Mouse (Mus musculus): Measurements from ENCODE around the gene Thra. TPM values are rescaled to one million over a fixed set of nuclear protein-coding genes. Genes with fewer than 3 reads are reported as not detected.
"Not testable (repeated sequence)": the region's sequence is repeated elsewhere in the genome, so short reads cannot be mapped to it uniquely, and the experiment has no call there.

Gene Thra
- polyA plus RNA-seq, 1 experiment from 2014 or later: 59.8 TPM

DNA sequence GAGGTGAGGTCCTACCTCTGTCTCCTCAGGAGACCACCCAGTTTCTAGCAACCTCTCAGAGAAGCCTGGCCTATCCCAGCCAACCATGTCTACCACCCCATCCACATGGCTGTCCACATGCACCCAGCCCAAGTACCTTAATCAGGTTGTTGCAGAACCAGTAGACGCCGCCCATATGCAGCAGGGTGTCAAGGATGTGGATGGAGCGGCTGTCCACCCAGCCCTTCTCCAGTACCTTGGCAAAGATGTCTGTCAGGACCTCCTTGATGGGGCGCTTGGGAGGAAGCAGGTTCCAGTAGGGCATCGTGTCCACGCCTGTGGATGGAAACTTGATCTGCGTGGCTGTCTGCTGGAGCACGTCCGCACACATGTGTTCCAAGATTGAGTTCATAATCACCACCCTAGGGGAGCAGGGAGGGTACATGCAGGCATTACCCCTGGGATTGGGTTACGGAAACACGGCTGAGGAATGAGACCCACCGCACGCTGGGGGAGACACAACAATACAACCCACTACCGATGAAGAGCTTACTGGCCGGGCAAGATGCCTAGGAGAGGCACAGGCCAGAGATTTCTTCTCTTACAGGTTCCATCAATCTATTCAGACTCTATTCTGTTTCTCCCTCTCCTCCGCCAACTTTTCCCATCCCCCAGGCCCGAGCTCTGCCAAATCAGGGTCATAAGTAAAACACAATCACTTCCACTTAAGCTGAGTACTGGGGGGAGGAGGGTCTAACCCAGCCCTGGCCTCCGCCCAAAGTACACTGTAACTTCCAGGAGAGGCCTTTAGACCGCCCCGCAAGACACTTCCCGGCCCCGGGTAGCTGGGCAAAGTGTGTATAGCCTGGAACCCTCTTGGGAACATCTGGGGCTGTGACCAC lies 32.8 kb upstream of the Thra start:
- no peaks in the 10 kb centered on the region for H3K4me1 ChIP-seq
- H3K36me3 ChIP-seq (replicated peaks): peaks cover 82% of the 10 kb centered on the region
- no peak overlapping the region for H3K9ac ChIP-seq
- H3K4me3 ChIP-seq (replicated peaks): no peak overlapping the region
- WGBS: 90% methylated on average over 22 of the region's 22 CpGs
- no peaks in the 10 kb centered on the region for H3K27me3 ChIP-seq
- no peak overlapping the region for H3K27ac ChIP-seq
- no peak overlapping the region for H3K4me2 ChIP-seq
- H3K9me3 ChIP-seq: no peaks in the 10 kb centered on the region
- no peak for ATAC-seq (ENCODE audit: low FRiP score)

DNA sequence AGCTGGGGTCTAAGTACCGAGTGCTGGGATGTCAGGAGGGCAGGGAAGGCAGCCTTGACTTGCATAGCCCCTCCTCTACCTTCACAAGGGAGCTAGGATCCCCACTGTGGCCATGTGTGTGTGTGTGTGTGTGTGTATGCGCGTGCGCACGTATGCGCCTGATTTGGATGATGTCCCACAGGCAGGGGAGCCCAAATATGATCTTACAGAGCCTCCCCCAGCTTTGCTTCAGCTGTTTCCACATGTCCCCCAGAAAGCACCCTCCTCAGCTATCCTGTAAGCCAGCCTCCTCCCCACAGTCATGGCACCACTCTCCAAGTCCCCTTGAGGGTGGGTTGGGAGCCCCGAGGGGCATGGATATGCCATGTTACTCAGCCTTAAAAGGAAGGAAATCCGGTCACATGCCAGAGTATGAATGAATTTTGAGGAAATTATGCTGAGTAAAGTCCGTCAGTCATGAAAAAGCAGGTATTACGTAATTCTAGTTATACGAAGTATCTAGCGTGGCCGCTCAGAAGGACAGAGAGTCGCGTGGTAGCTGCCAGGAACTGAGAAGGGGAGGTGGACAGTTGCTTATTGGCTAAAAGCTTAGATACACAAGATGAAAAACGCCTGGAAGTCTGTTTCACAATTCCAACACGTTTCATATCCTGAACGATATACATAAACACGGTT lies 32.0 kb upstream of the Thra start:
- no peak for ATAC-seq (ENCODE audit: low FRiP score)
- Histone ChIP-seq H3K4me1 (no peaks in the 10 kb centered on the region), H3K4me3 (replicated peaks) (no peak overlapping the region), H3K9ac (no peak overlapping the region), H3K9me3 (no peaks in the 10 kb centered on the region), H3K4me2 (no peak overlapping the region), H3K36me3 (replicated peaks) (peaks cover 90% of the 10 kb centered on the region), H3K27me3 (no peaks in the 10 kb centered on the region), H3K27ac (no peak overlapping the region)
- WGBS: 94% methylated on average over 19 of the region's 19 CpGs

DNA sequence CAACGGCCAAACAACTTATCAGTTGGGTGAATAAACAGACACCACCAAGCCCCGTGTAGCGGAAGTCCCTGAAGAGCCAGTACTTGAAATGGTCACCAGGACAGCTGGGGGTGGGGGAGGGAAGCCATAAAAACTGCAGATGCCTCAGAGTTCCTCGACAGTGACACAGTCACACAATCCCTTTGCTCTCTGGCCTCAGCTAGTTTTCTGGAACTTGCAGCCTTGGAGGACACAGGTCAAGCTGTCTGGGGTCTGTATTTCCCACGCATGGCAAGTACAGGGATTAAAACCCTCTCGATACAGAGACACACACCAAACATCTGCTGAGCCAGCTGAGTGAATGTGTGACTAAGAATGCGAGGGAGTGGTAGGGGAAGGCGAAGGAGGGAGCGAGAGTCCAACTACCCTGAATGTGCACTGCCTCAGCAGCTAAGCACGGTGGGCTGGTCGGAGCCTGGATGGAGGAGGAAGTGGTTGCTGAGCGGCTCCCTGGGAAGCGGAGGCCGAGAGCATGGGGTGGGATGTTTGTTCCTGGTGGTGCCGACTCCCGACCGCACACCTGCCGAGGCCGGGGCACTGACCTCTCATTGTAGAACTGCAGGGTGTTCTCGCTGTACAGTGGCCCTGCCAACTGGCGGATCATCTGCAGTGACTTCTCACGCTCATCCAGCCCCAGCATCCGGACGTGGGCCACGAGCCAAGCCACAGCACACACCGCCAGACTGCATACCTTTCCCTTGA lies 31.3 kb upstream of the Thra start:
- Histone ChIP-seq H3K4me3 (replicated peaks) (no peak overlapping the region), H3K27ac (no peak overlapping the region), H3K9me3 (no peaks in the 10 kb centered on the region), H3K36me3 (replicated peaks) (peaks cover 93% of the 10 kb centered on the region), H3K4me2 (no peak overlapping the region), H3K4me1 (no peaks in the 10 kb centered on the region), H3K27me3 (no peaks in the 10 kb centered on the region), H3K9ac (no peak overlapping the region)
- 93% methylated on average over 26 of the region's 26 CpGs for WGBS
- no peak for ATAC-seq (ENCODE audit: low FRiP score)

- H3K36me3 ChIP-seq (replicated peaks): peaks cover 93% of the 10 kb centered on the region
- no peaks in the 10 kb centered on the region for H3K9me3 ChIP-seq
- no peak overlapping the region for H3K4me2 ChIP-seq
- H3K27me3 ChIP-seq: no peaks in the 10 kb centered on the region
- no peak overlapping the region for H3K9ac ChIP-seq
- 0 out of 2 replicates have a peak, but pooled peaks have one; percentile 46 for ATAC-seq (ENCODE audit: low FRiP score)
- WGBS: 59% methylated on average over 12 of the region's 12 CpGs
- H3K4me1 ChIP-seq: no peaks in the 10 kb centered on the region
- peak overlapping the region; percentile 13; the same call in 1 of the 2 replicates for H3K27ac ChIP-seq
- no peak overlapping the region for H3K4me3 ChIP-seq (replicated peaks)
Observed at GRCm38 (mm10) chr11:98710416-98711045, 29.9 kb upstream of the Thra start.

GRCm38 (mm10) chr11:98711046-98711434 lies 29.4 kb upstream of the Thra start:
- H3K9me3 ChIP-seq: no peaks in the 10 kb centered on the region
- H3K36me3 ChIP-seq (replicated peaks): peaks cover 93% of the 10 kb centered on the region

GRCm38 (mm10) chr11:98712009-98712408 lies 28.4 kb upstream of the Thra start:
- 89% methylated on average over 6 of the region's 6 CpGs for WGBS
- H3K9me3 ChIP-seq; H3K27me3 ChIP-seq; H3K4me2 ChIP-seq; H3K4me1 ChIP-seq; H3K4me3 ChIP-seq (replicated peaks); ATAC-seq (ENCODE audit: low FRiP score); H3K27ac ChIP-seq; H3K9ac ChIP-seq: not testable (repeated sequence)
- H3K36me3 ChIP-seq (replicated peaks): peaks cover 93% of the 10 kb centered on the region

More at GRCm38 (mm10) chr11:98711046-98711434, 29.4 kb upstream of the Thra start:
- Histone ChIP-seq H3K4me3 (replicated peaks) (no peak overlapping the region), H3K4me1 (no peaks in the 10 kb centered on the region), H3K27me3 (no peaks in the 10 kb centered on the region), H3K9ac (no peak overlapping the region), H3K27ac (peak overlapping the region; percentile 13; the same call in 1 of the 2 replicates), H3K4me2 (no peak overlapping the region)
- no peak for ATAC-seq (ENCODE audit: low FRiP score)
- WGBS: 86% methylated on average over 3 of the region's 4 CpGs

DNA sequence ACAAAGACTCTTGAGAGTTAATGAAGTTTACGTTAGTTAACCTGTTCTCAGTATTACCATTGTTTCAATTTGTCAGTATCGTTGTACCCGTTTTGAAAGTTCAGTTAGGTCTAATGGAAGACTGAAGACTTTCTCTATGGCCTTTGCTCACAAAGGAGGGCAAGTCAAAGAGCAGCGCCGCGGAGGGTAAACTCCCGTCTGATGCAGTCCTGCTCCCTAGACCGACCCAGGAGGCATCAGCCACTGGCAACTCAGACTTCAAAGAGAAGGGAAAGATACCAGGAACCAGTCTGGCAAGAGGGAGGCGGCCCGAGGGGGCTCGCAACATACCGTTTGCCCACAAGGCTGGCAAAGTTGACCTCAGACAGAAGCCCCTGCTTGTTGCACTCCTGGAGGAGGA lies 26.7 kb upstream of the Thra start:
- Histone ChIP-seq H3K27ac (no peak overlapping the region), H3K4me1 (peaks cover 7% of the 10 kb centered on the region), H3K4me2 (no peak overlapping the region), H3K9me3 (no peaks in the 10 kb centered on the region), H3K36me3 (replicated peaks) (peaks cover 86% of the 10 kb centered on the region), H3K27me3 (no peaks in the 10 kb centered on the region), H3K9ac (no peak overlapping the region), H3K4me3 (replicated peaks) (no peak overlapping the region)
- WGBS: 88% methylated on average over 12 of the region's 12 CpGs
- ATAC-seq (ENCODE audit: low FRiP score): no peak

DNA sequence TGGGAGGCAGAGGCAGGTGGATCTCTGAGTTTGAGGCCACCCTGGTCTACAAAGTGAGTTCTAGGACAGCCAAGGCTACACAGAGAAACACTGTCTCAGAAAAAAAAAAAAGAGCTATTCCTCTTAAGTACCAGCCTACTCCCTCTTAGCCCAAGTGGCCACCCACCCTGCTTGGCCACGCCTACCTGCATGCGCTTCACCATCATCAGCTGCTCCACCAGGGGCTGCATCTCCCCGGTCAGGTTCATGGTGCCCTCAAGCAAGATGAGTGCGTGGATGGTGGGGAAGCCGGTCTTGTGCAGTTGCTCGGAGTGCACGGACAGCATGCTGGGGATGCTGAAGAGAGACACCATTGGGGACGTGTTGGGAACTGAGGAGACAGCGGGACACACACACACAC lies 24.5 kb upstream of the Thra start:
- Histone ChIP-seq H3K4me2 (no peak overlapping the region), H3K4me3 (replicated peaks) (no peak overlapping the region), H3K9me3 (no peaks in the 10 kb centered on the region), H3K27me3 (no peaks in the 10 kb centered on the region), H3K27ac (no peak overlapping the region), H3K4me1 (peaks cover 7% of the 10 kb centered on the region), H3K9ac (no peak overlapping the region), H3K36me3 (replicated peaks) (peaks cover 65% of the 10 kb centered on the region)
- 89% methylated on average over 9 of the region's 9 CpGs for WGBS
- no peak for ATAC-seq (ENCODE audit: low FRiP score)

GRCm38 (mm10) chr11:98717904-98718303 lies 22.5 kb upstream of the Thra start:
- ATAC-seq (ENCODE audit: low FRiP score): no peak
- WGBS: 16% methylated on average over 13 of the region's 13 CpGs
- Histone ChIP-seq H3K27me3 (no peaks in the 10 kb centered on the region), H3K27ac (0 out of 2 replicates have a peak overlapping the region, but pooled peaks have one; percentile 2), H3K4me2 (no peak overlapping the region), H3K9me3 (no peaks in the 10 kb centered on the region), H3K36me3 (replicated peaks) (peaks cover 50% of the 10 kb centered on the region), H3K4me3 (replicated peaks) (no peak overlapping the region), H3K4me1 (peaks cover 7% of the 10 kb centered on the region), H3K9ac (no peak overlapping the region)

DNA sequence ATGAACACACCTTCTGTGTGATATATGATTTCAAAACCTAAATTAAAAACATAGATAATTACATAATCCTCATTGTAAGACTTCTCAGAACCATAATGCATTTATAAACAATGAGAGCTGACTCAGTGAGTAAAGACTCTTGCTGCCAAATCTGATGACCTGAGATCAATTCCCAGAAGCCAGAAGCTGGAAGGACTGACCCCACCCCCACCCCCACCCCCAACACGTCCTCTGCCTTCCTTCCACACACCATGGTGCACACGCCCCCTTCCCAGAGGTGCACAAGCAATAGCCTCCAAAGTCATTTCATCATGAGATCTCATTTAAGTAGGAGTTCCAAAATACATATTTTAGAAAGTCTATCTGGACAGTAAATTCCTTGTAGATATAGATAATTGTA lies 19.7 kb upstream of the Thra start:
- Histone ChIP-seq H3K4me1 (peaks cover 7% of the 10 kb centered on the region), H3K4me2 (no peak overlapping the region), H3K9me3 (no peaks in the 10 kb centered on the region), H3K36me3 (replicated peaks) (peaks cover 39% of the 10 kb centered on the region), H3K27me3 (no peaks in the 10 kb centered on the region), H3K9ac (no peak overlapping the region), H3K27ac (no peak overlapping the region), H3K4me3 (replicated peaks) (no peak overlapping the region)
- WGBS: 60% methylated on average over 2 of the region's 2 CpGs
- no peak for ATAC-seq (ENCODE audit: low FRiP score)

GRCm38 (mm10) chr11:98721458-98722226 lies 18.8 kb upstream of the Thra start:
- no peaks in the 10 kb centered on the region for H3K27me3 ChIP-seq
- no peak overlapping the region for H3K9ac ChIP-seq
- 72% methylated on average over 24 of the region's 24 CpGs for WGBS
- H3K9me3 ChIP-seq: no peaks in the 10 kb centered on the region
- peaks cover 7% of the 10 kb centered on the region for H3K4me1 ChIP-seq
- no peak overlapping the region for H3K4me3 ChIP-seq (replicated peaks)
- peaks cover 38% of the 10 kb centered on the region for H3K36me3 ChIP-seq (replicated peaks)
- no peak for ATAC-seq (ENCODE audit: low FRiP score)
- H3K4me2 ChIP-seq: no peak overlapping the region
- H3K27ac ChIP-seq: no peak overlapping the region
